Mouse (Mus musculus) G1E-ER4 (cell line): ENCODE measurements around the gene Rpa1. TPM values are rescaled to one million over a fixed set of nuclear protein-coding genes. Genes with fewer than 3 reads are reported as not detected.

ENCODE experiments used
- GATA1 ChIP-seq: IDR thresholded peaks from one replicate; pipeline ENCODE4 v1.8.0; 2012; ENCODE audit warnings: low read length, inconsistent platforms
- polyA plus RNA-seq: library from polyadenylated mRNA; stranded (reverse); fragments of >175 nt; gene quantifications from 2 replicates; pipeline ENCODE4 v1.2.3, GENCODE M21; 2012

Gene Rpa1
- polyA plus RNA-seq, 1 experiment: 104 TPM

GRCm38 (mm10) chr11:75259416-75259815, 88.7 kb downstream of the Rpa1 start:
- no peak for TF ChIP-seq GATA1

- no peak for TF ChIP-seq GATA1
These were observed 91.0 kb downstream of the Rpa1 start for GRCm38 (mm10) chr11:75257056-75257648.

- no peak for TF ChIP-seq GATA1
These were observed 92.8 kb downstream of the Rpa1 start for GRCm38 (mm10) chr11:75255330-75255729.

- TF ChIP-seq GATA1: no peak
These were observed 93.7 kb downstream of the Rpa1 start for GRCm38 (mm10) chr11:75254252-75254912.

GRCm38 (mm10) chr11:75251557-75252070, 96.5 kb downstream of the Rpa1 start:
- TF ChIP-seq GATA1: no peak

GRCm38 (mm10) chr11:75251006-75251512, 97.1 kb downstream of the Rpa1 start:
- no peak for TF ChIP-seq GATA1

- TF ChIP-seq GATA1: no peak
These were observed 98.5 kb downstream of the Rpa1 start for GRCm38 (mm10) chr11:75249588-75249987.

Other genes with a start within 250 kb of the Rpa1 start
- gene Hic1, start 178.8 kb downstream of the Rpa1 start, polyA plus RNA-seq: 0.45 and 0.46 TPM in 2 replicates
- gene Ovca2, start 169.5 kb downstream of the Rpa1 start, polyA plus RNA-seq: 1.7 and 3.0 TPM in 2 replicates
- gene Dph1, start 157.1 kb downstream of the Rpa1 start, polyA plus RNA-seq: 72.3 and 95.6 TPM in 2 replicates
- gene Rtn4rl1, start 154.5 kb downstream of the Rpa1 start, polyA plus RNA-seq: 0.02 and 0.04 TPM in 2 replicates
- 0.67 and 0.75 TPM in 2 replicates for gene Smyd4, start 109 bp upstream of the Rpa1 start, polyA plus RNA-seq
- not detected in 2 replicates for gene Serpinf1, start 74.4 kb upstream of the Rpa1 start, polyA plus RNA-seq
- 0.05 TPM in 1 of 2 replicates, not detected in the other for gene Serpinf2, start 91.3 kb upstream of the Rpa1 start, polyA plus RNA-seq
- 23.4 and 24.8 TPM in 2 replicates for gene Wdr81, start 106.4 kb upstream of the Rpa1 start, polyA plus RNA-seq
- not detected in 2 replicates for gene Tlcd2, start 113.4 kb upstream of the Rpa1 start, polyA plus RNA-seq
- 57.7 and 84.3 TPM in 2 replicates for gene Prpf8, start 138.5 kb upstream of the Rpa1 start, polyA plus RNA-seq
- 0.30 and 0.37 TPM in 2 replicates for gene Rilp, start 161.8 kb upstream of the Rpa1 start, polyA plus RNA-seq
- gene Scarf1, start 165.2 kb upstream of the Rpa1 start, polyA plus RNA-seq: 0.03 and 0.04 TPM in 2 replicates
- gene Slc43a2, start 183.4 kb upstream of the Rpa1 start, polyA plus RNA-seq: 5.1 and 6.5 TPM in 2 replicates
- 36.7 and 46.7 TPM in 2 replicates for gene Pitpna, start 239.8 kb upstream of the Rpa1 start, polyA plus RNA-seq